Mouse (Mus musculus) cerebellum, adult 8-10 months (tissue): ENCODE data around the gene Fosb.

Experiments used
- DNase-seq: peaks from one replicate; pipeline ENCODE4 v3.0.0; 2022

Gene Fosb

DNA sequence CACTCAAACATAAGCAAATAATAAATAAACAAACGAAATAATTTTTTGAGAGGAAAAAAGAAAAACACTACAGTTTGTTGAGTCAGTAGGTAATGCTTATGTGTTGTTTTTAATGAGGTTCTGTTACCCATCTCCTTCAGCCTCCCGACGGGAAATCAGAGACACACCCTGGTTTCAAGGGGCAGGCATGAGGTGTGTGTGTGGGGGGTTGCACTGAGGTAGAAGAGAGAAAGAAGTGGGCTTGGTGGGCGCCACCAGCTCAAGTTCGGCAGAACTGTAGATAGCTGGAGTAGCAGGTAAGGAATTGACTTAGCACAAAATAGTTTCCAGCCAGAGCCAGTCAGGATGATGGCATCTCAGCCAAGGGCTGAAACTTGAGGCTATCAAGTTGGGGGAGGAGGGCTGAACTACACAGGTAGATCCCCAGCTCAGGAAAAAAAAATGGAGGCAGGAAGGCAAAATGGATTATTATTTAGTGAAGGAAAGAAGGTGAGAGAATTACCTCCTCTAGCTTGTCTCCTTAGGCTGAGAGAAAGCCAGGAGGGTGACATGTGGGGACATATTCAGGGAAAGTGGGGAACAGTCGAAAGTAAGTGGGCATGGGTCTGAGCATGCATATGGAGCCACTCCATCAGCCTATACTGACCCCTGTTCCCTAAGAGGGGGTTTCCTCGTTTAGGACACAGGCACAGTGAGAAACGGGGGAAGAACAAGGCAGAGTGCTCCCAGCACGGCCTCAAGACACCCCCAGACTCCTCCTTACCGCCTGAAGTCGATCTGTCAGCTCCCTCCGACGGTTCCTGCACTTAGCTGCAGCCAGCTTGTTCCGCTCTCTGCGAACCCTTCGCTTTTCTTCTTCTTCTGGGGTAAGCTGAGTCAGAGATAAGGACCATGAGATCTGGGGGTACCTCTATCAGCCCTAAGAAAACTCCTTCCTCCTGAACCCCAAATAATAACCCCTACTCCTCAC, 3.8 kb downstream of the Fosb start:
- no peak for DNase-seq

DNA sequence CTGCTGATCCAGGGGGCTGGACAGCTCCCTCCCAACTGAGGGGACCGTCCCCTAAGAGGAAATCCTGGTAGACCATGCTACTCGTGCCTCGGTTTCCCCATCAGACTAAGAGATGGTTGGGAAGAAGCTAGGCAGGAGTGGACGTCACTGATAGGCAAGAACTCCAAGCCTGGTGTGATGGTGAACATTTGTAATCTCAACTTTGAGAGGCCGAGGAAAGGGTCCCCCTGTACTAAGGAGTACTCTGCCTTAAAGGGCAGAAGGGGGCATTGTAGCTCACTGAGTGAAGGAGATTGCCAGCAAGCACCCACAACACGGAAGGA, 4.5 kb downstream of the Fosb start:
- no peak for DNase-seq

DNA sequence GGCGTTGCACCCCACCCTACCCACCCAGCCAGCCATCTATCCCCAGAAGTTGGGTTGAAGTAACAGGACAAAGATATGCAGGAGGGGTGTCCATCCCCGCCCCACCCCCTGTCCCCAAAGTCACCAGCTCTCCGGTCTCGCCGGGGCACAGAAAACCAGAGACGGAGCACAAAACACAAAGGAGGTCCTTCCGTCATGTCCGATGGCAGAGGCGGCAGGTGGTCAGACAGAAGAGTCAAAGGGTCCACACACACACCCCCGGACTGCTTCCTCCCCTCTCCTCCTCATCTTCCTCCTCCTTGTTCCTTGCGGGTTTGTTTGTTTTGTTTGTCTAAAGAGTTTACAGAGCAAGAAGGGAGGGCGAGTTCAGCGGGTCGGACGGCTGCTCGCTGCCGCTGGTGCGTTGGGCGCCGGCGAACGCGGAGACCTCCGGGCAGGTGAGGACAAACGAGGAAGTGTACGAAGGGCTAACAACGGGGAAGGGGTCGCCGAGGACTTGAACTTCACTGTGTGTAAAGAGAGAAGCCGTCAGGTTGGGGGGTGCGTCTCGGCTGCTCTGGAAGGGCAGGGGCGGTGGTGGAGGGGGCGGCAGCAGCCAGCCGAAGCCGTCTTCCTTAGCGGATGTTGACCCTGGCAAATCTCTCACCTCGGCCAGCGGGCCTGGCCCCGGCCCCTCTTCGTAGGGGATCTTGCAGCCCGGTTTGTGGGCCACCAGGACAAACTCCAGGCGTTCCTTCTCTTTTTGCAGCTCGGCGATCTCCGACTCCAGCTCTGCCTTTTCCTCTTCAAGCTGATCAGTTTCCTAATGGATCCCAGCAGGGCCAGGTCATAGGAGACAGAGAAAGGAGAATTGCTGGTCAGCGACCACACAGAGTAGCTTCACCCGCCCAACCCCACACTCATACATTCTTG, 5.1 kb downstream of the Fosb start:
- DNase-seq = no peak

DNA sequence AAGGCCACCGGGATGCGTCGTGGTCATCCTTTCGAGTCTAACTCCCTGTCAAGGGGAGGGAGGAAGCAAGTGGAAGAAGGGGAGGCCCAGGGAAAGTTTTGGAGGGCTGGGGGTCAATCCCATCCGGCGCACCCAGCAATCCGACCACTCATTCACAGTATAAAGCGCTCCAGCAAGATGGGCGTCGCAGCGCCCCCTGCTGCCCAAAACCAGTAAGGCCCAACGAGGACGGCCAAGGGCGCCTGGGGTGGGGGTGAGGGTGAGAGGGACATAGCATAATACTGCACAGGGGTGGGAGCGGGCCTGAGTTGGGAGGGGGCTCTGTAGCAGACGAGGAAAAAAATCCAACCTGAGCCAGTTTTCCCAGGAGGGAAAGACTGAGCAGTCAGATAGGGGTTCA, 6.1 kb downstream of the Fosb start:
- peak; percentile 85 for DNase-seq

DNA sequence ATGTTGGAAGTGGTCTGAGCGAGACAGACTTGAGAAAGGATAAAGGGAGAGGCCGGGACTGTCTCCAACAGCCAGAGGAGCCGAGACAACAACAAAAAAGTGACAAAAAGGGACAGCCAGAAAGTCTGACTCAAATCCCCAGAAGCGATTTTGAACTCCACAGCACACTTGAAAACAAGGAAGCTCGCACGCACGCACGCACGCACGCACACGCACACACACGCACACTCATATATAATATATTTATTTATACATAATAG, 6.9 kb downstream of the Fosb start:
- DNase-seq = no peak

DNA sequence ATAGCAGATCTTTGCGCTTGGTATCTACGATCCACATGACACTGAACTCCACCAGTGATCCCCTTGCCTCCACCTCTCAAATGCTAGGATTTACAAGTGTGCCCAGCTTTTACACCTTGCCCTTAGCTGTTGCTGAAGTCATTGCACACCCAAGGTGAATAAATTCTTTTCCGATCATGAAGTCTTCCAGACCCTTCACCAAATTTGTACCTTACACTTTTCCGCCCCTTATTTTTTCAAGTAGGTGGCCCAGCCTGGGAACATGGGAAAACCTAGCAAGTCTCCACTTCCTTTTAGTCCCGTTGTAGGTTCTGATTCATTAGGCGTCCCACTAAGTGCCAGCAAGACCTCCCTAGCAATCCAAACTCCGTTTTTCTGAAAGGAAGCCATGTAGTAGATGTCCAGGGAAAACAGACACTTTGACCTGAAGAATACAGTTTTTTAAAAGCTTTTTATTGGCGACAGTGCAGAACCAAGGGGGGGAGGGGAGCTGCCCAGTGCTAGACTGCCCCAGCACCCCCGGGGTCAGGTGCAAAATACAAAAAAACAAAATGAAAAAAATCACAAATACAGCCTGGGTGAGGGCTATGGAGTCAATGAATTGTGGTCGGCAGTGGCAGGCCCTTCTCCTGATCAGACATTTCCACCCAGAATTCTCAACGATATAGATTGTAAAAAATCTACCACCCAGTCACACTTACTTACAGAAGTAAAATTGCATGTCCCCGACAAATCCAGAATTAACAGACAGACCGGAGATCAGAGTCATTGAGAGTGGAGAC, 7.4 kb downstream of the Fosb start:
- DNase-seq = no peak

DNA sequence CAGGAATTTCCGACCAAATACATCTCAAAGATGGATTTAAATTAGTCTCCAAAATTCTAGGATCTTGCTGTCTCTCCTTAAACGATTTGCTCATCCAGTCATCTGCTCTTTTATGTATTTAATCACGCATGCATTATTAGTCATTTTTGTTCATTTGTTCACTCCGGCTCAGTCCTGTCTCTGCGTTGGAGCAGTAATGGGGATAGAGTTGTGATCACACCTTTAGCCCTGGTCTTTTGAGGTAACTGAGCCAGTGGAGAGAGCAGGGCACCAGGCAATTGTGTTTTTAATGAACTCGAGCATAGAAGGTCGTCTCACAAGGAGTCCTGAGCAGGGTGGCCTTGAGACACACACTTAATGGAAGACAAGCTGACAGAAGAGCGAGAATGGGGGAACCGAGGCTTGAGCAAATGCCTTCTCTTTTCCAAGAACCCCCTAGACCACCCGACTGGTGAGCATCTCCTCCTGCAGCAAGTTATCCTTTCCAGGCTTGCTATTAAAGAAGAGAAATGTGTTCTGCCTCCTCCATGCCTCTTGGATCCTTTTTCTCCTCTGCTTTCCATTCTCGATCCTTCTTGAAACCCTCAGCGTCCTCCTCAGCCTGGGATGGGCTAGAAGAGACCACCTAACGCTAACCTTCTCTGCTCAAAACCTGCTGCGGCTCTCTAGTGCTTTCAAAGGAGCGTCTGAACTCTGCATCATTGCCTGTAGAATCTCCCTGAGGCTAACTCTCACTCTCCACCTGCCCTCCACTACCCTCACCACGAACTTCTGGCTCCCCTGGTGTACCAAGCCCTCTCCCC, 8.2 kb downstream of the Fosb start:
- no peak for DNase-seq

DNA sequence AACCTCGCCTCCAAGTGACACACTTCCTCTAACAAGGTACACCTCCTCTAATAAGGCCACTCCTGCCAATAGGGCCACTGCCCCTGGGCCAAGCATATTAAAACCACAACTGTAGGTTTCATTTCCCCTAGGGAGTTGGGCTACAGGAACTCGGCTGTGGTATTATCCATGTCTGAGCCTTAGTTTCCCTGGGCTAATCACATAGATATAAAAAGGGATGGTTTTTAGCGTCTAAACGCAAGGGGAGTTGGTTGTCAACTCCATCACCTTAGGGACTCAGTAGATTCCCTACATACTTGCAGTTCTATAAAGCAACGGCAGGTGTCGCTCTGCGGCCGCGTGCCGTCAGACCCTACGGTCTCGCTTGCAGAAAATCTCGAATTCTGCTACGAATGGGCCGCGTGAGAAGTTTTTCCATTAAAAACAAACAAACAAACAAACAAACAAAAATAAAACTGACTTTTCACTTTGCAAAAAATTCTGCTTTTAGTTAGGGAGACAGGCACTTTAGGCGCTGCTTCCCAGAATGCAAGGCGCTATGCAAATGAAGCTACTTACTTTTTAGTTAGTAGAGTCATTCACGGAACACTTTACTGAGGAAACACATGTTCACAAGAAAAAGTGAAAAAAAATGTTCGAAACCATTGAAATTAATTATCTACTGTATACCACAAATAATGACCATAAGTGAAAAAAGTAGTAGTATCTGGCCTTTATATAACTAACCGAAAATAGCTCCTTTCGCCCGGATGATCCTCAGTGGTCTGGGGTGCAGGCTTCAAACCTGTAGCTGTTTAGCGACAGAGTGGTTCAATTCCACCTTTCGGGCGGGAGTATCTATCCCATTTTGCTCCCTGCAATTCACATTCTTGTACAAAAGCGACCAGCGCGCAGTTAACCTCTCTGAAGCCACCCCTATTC, 9.1 kb downstream of the Fosb start:
- peak; percentile 86 for DNase-seq

DNA sequence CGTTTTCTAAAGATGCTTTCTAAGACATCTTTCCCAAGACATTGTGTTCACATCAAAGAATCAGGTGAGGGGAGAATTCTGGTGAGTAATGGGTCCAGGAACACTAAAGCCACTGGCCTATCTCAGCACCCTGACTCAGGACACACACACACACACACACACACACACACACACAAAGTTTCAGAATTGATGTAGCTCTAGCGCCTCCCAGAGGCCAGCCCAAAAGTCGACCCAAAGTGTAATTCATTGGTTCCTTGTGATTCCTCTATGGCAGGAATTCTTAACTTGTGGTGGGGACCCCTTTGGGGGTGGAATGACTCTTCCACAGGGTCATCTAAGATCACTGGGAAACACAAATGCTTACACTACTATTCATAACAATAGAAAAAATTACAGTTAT, 10.7 kb downstream of the Fosb start:
- no peak for DNase-seq

DNA sequence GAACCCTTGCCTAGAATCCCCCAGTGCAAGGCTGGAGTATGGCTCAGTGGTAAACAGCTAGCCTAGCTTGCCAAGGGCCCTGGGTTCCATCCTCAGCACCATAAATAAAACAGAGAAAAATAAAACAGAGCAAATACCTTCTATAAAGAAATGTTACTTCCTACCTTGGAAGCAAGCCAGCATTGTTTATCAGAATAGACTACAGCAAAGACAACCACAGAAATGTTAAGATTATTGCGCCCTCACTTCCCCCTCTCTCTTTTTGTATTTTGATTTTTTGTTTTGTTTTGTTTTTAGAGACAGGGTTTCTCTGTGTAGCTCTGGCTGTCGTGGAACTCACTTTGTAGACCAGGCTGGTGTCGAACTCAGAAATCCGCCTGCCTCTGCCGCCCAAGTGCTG, 12.1 kb downstream of the Fosb start:
- no peak for DNase-seq

DNA sequence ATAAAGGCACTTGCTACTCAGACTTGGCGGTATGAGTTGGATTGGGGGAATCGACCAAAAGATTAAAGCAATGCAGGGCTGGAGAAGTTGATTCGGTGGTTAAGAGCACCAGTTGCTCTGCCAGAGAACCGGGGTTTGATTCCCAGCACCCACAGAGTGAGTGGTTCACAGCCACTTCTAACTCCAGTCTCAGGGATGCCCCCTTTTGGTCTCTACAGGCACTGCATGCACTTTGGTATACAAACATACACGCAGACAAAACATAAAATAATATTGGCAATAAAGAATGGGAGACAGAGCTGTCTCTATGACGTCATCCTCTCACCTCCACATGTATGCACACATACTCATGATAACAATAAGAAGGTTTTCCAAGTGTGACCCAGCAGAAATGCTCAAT, 12.8 kb downstream of the Fosb start:
- no peak for DNase-seq

DNA sequence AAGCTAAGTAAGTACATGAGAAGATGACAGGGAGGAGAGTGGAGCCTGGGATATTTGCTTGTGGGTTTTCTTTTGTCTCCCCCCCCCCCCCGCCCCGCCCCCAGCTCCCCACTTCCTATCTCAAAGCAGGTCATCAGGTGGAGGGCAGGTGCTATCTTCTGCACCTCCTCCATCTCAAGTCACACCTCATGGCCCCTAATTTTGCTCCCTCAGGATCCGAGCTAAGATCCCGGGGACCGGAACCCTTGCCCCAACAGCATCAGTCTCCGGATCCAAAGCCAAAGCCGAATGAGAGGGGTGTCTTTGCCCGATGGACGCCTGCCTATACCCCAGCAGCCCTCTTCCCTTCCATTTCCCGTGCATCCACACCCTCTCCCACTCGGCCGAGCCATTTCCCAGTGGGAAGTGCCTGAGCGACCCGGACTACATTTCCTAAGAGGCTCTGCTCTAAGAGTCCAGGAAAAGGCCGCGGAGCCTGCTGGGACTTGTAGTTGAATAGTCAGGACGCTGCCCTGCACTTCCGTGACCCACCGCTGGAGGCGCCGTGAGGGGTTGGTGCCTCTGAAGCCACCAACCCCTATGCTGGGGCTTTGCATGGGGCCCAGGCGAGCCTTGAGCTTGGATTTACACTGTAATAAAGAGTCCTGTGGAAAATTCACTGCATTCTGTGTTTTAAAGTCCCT, 14.2 kb downstream of the Fosb start:
- DNase-seq = peak; percentile 98

DNA sequence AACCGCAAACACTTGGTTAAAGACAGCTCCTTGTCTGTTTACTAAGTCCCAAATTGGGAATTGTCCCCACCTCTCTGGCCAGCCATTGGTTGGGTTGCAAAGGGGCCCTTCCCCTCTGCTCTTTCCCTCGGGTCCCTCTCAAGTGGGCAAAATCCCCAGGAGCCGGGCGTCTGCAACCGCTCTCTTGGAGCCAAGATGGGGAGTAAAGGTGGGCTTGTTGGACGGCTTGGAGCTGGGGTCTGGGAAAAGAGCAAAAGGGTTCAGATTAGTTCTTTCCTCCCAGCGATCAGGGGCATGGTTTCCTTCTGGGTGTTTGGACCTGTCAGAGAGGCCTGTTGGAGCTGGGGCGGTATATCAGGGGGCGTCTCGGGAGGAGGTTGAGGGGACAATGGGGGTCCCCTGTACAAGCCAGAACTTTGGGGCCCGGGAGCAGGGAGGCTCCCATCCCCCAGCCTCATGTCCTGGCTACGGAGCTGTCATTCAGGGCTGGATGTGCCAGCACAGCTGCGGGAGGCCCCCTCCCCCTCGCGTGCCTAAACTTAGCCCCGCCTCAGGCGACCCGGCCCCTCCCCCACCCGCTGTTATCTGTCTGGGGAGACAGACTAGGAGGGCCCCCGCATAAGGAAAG, 18.8 kb downstream of the Fosb start:
- DNase-seq = no peak

DNA sequence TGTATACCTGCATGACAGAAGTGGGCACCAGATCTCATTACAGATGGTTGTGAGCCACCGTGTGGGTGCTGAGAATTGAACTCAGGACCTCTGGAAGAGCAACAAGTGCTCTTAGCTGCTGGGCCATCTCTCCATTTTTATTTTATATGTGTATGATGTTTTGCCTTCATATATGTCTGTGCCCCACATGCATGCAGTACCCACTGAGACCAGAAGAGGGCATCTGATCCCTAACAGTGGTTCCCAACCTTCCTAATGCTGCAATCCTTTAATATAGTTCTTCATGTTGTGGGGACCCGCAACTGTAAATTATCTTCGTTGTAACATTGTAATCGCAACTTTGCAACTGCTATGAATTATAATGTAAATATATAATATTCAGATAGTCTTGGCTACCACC, 25.1 kb downstream of the Fosb start:
- peak; percentile 71 for DNase-seq

DNA sequence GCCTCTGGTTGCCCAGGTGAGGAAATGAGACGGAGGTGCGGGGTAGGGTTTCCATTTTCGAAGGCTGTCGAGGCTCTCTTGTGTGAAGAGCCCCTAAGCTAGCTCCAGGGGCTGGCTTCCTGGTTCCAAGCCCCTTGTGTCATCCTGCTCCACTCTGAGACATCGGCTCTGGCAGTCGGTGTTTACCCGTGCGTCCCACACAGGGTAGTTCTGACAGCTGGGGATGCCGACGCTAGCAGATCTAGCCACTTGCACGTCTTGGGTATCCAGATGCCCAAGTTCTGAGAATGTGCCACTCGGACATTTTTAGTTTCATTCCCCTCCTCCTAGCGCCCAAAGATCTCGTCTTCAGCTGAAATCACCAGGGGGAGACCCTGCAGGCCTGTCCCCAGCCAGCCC, 26.4 kb downstream of the Fosb start:
- no peak for DNase-seq

DNA sequence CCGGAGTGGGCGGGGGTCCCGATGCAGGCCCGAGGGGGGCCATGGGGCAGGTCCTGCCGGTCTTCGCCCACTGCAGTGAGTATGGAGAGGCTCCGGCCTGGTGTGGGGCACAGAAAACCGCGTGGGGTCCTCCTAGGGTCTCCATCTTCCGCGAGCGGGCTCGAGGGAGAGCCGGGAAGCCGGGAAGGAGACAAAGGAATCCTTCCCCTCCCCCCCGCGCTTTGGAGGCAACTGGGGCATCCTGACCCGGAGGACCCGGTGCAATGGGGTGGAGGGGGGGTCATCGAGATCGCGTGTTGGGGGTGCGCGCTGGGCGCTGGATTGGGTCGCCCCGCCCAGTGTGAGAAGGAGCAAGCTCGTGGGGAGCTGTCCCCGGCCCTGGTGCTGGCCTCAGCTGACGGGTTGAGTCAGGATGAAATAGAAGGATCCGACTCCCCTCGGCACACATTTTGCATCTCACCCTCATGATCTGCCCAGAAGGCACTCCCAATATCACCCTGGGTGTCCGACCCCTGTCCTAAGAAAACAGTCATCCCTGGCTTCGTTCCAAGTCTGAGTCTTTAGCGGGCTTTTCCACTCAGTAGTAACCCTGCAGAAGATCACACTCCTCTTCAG, 27.0 kb downstream of the Fosb start:
- peak; percentile 67 for DNase-seq

DNA sequence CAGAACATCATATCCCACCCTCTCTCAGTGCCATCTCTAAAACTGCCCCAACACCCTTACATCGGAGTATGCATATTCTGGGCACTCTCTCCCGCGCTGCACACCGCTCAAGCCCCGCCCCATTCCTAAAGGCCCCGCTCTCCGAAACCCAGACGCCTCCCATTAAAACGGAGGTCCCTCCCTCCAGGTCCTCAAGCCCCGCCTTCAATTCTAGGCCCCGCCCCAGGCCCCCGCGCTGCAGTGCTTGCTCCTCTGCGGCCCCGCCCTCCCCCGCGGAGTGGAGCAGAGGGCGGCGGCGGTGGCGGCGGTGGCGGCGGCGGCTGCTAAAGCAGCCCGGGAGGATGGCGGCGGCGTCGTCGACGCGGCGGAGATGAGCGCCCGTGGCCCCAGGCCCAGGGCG, 27.5 kb downstream of the Fosb start, which contains the start of gene Rtn2:
TSS of gene Rtn2 (plus strand) at position 240 of the 400 bp plus-strand sequence.
- peak; percentile 90 for DNase-seq

DNA sequence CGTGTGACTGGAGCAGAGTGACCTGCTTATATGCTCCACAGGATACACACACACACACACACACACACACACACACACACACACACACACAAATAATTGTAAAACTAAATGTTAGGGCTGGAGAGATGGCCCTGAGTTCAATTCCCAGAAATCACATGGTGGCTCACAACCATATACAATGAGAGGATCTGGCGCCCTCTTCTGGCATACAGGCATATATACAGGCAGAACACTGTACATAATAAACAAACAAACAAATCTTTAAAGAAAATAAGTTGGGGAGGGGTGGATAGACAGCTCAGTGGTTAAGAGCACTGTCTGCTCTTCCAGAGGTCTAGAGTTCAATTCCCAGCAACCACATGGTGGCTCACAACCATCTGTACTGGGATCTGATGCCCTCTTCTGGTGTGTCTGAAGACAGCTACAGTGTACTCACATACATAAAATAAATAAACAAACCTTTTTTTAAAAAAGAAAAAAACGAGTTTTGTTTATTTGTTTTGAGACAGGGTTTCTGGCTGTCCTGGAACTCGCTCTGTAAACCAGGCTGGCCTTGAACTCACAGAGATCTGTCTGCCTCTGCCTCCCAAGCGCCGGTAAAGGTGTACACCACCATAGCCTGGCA, 28.1 kb downstream of the Fosb start:
- DNase-seq = peak; percentile 48

DNA sequence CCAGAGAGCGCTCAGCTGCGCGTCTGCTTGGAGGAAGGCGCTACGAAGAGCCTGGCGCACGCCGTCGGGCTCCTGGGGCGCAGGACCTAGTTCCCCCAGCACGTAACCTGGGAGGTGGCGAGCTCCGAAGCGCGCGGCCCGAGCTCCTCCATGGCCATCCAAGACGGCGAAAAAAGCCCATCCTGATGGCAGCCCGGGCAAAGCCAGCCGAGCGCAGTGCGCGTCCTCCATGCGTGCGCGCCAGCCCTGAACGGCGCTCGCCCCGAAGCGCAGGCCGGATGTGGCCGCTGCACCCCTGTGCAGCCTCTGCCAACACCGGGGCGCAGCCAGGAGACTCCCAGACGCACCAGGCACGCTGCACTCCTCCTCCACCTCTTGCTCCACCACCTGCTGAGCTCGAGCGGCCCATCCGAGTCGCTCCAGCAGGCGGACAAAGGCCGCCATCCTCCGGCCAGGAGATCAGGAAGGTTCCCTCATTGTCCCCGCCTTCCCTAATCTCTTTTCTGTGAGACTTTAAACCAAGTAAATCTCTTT, 30.2 kb downstream of the Fosb start, which contains the start of gene Ppm1n:
TSS of gene Ppm1n (minus strand) at position 484 of the 534 bp plus-strand sequence.
- DNase-seq = no peak
